Mouse (Mus musculus) naive thymus-derived CD4-positive, alpha-beta T cell, adult 2 months (primary cell): ENCODE data around the gene Cldn7.
A peak's percentile ranks its signal among the peaks of the same experiment; 100 is the strongest.
"Not testable (repeated sequence)": the region's sequence is repeated elsewhere in the genome, so short reads cannot be mapped to it uniquely, and the experiment has no call there.

ENCODE experiments used
- DNase-seq: peaks from one replicate; pipeline ENCODE4 v3.0.0-alpha.2; 2011; ENCODE audit warnings: low read depth

Gene Cldn7

GRCm38 (mm10) chr11:69964650-69965270 lies at the start of gene Cldn7:
Gene Cldn7 (plus strand): TSS chr11:69964779.
- DNase-seq = no peak

GRCm38 (mm10) chr11:69914917-69915430 lies 49.6 kb upstream of the Cldn7 start:
- DNase-seq = no peak

- DNase-seq = no peak
Measured at GRCm38 (mm10) chr11:69915667-69916627, 48.6 kb upstream of the Cldn7 start.

- not testable (repeated sequence) for DNase-seq
Measured at GRCm38 (mm10) chr11:69916652-69917378, 47.8 kb upstream of the Cldn7 start.

- DNase-seq = no peak
Measured at GRCm38 (mm10) chr11:69917379-69917948, 47.1 kb upstream of the Cldn7 start.

GRCm38 (mm10) chr11:69918118-69918517 lies 46.5 kb upstream of the Cldn7 start:
- no peak for DNase-seq

- no peak for DNase-seq
Measured at GRCm38 (mm10) chr11:69919053-69919452, 45.5 kb upstream of the Cldn7 start.

- DNase-seq = peak; percentile 89
Measured at GRCm38 (mm10) chr11:69919661-69920265, 44.8 kb upstream of the Cldn7 start.

GRCm38 (mm10) chr11:69920266-69921031 lies 44.1 kb upstream of the Cldn7 start:
- DNase-seq = no peak

- DNase-seq = peak; percentile 100
Measured at GRCm38 (mm10) chr11:69921114-69922011, 43.2 kb upstream of the Cldn7 start, which contains the start of gene Eif5a. Gene Eif5a (minus strand): TSS chr11:69921958.

- no peak for DNase-seq
Measured at GRCm38 (mm10) chr11:69922012-69922756, 42.4 kb upstream of the Cldn7 start.

GRCm38 (mm10) chr11:69922796-69923195 lies 41.8 kb upstream of the Cldn7 start:
- DNase-seq = no peak

GRCm38 (mm10) chr11:69927501-69927900 lies 37.1 kb upstream of the Cldn7 start:
- no peak for DNase-seq

GRCm38 (mm10) chr11:69929712-69930111 lies 34.9 kb upstream of the Cldn7 start:
- no peak for DNase-seq

GRCm38 (mm10) chr11:69930176-69930575 lies 34.4 kb upstream of the Cldn7 start:
- DNase-seq = not testable (repeated sequence)

- no peak for DNase-seq
Measured at GRCm38 (mm10) chr11:69930967-69931537, 33.5 kb upstream of the Cldn7 start.

GRCm38 (mm10) chr11:69931769-69932168 lies 32.8 kb upstream of the Cldn7 start:
- DNase-seq = no peak

- DNase-seq = no peak
Measured at GRCm38 (mm10) chr11:69932254-69932653, 32.3 kb upstream of the Cldn7 start.
